Mouse (Mus musculus): ENCODE measurements around the gene Gm42906. TPM values are rescaled to one million over a fixed set of nuclear protein-coding genes. Genes with fewer than 3 reads are reported as not detected.
A peak's percentile ranks its signal among the peaks of the same experiment; 100 is the strongest.

Gene Gm42906
- polyA plus RNA-seq, 1 experiment from 2014 or later: not detected

- H3K27me3 ChIP-seq (ENCODE audit: control insufficient read depth, insufficient read depth, low read length): no peaks in the 10 kb centered on the region
- H3K9ac ChIP-seq (ENCODE audit: low read depth, low read length): no peak overlapping the region
- no peaks in the 10 kb centered on the region for H3K9me3 ChIP-seq (ENCODE audit: control insufficient read depth, low read length)
- no peaks in the 10 kb centered on the region for H3K4me1 ChIP-seq (replicated peaks; ENCODE audit: control insufficient read depth, insufficient read depth, low read length)
- H3K27ac ChIP-seq (ENCODE audit: low read depth, low read length): no peak overlapping the region
- no peak for ATAC-seq (ENCODE audit: low FRiP score)
- no peak overlapping the region for H3K4me3 ChIP-seq (ENCODE audit: low read depth, low read length)
- H3K4me2 ChIP-seq (replicated peaks; ENCODE audit: low read depth, low read length): no peak overlapping the region
- no peaks in the 10 kb centered on the region for H3K36me3 ChIP-seq (ENCODE audit: control insufficient read depth, insufficient read depth, low read length)
- WGBS: 80% methylated on average over 3 of the region's 3 CpGs
- no peak for DNase-seq (ENCODE audit: low spot score)
Measured at GRCm38 (mm10) chr5:151413617-151414016, 14.3 kb downstream of the Gm42906 start.

- 79% methylated on average over 11 of the region's 11 CpGs for WGBS
- Histone ChIP-seq H3K9ac (ENCODE audit: low read depth, low read length) (no peak overlapping the region), H3K36me3 (ENCODE audit: control insufficient read depth, insufficient read depth, low read length) (no peaks in the 10 kb centered on the region), H3K9me3 (ENCODE audit: control insufficient read depth, low read length) (no peaks in the 10 kb centered on the region), H3K27ac (ENCODE audit: low read depth, low read length) (no peak overlapping the region), H3K4me1 (replicated peaks; ENCODE audit: control insufficient read depth, insufficient read depth, low read length) (no peaks in the 10 kb centered on the region; the same call in 1 of the 2 replicates), H3K27me3 (ENCODE audit: control insufficient read depth, insufficient read depth, low read length) (no peaks in the 10 kb centered on the region), H3K4me2 (replicated peaks; ENCODE audit: low read depth, low read length) (no peak overlapping the region), H3K4me3 (ENCODE audit: low read depth, low read length) (no peak overlapping the region)
- ATAC-seq (ENCODE audit: low FRiP score) (no peak), DNase-seq (ENCODE audit: low spot score) (no peak)
Measured at GRCm38 (mm10) chr5:151412666-151413463, 15.1 kb downstream of the Gm42906 start.

GRCm38 (mm10) chr5:151410006-151410405, 18.0 kb downstream of the Gm42906 start:
- DNase-seq (ENCODE audit: low spot score): no peak
- H3K9me3 ChIP-seq (ENCODE audit: control insufficient read depth, low read length): no peaks in the 10 kb centered on the region
- H3K9ac ChIP-seq (ENCODE audit: low read depth, low read length): no peak overlapping the region
- H3K27ac ChIP-seq (ENCODE audit: low read depth, low read length): no peak overlapping the region
- H3K4me2 ChIP-seq (replicated peaks; ENCODE audit: low read depth, low read length): no peak overlapping the region
- H3K36me3 ChIP-seq (ENCODE audit: control insufficient read depth, insufficient read depth, low read length): no peaks in the 10 kb centered on the region
- H3K4me1 ChIP-seq (replicated peaks; ENCODE audit: control insufficient read depth, insufficient read depth, low read length): no peaks in the 10 kb centered on the region; the same call in 1 of the 2 replicates
- 73% methylated on average over 3 of the region's 3 CpGs for WGBS
- ATAC-seq (ENCODE audit: low FRiP score): no peak
- no peaks in the 10 kb centered on the region for H3K27me3 ChIP-seq (ENCODE audit: control insufficient read depth, insufficient read depth, low read length)
- H3K4me3 ChIP-seq (ENCODE audit: low read depth, low read length): no peak overlapping the region

GRCm38 (mm10) chr5:151409282-151409681, 18.7 kb downstream of the Gm42906 start:
- H3K27ac ChIP-seq (ENCODE audit: low read depth, low read length): no peak overlapping the region
- no peak overlapping the region for H3K9ac ChIP-seq (ENCODE audit: low read depth, low read length)
- 17% methylated on average over 1 of the region's 1 CpGs for WGBS
- DNase-seq (ENCODE audit: low spot score): no peak
- H3K27me3 ChIP-seq (ENCODE audit: control insufficient read depth, insufficient read depth, low read length): no peaks in the 10 kb centered on the region
- ATAC-seq (ENCODE audit: low FRiP score): peak; percentile 72
- no peaks in the 10 kb centered on the region for H3K9me3 ChIP-seq (ENCODE audit: control insufficient read depth, low read length)
- no peak overlapping the region for H3K4me3 ChIP-seq (ENCODE audit: low read depth, low read length)
- H3K36me3 ChIP-seq (ENCODE audit: control insufficient read depth, insufficient read depth, low read length): no peaks in the 10 kb centered on the region
- H3K4me2 ChIP-seq (replicated peaks; ENCODE audit: low read depth, low read length): no peak overlapping the region
- no peaks in the 10 kb centered on the region; the same call in 1 of the 2 replicates for H3K4me1 ChIP-seq (replicated peaks; ENCODE audit: control insufficient read depth, insufficient read depth, low read length)

- no peak overlapping the region for H3K27ac ChIP-seq (ENCODE audit: low read depth, low read length)
- no peak for DNase-seq (ENCODE audit: low spot score)
- 26% methylated on average over 7 of the region's 7 CpGs for WGBS
Measured at GRCm38 (mm10) chr5:151408124-151408900, 19.7 kb downstream of the Gm42906 start.

GRCm38 (mm10) chr5:151407493-151407892, 20.5 kb downstream of the Gm42906 start:
- H3K4me3 ChIP-seq (ENCODE audit: low read depth, low read length): no peak overlapping the region
- DNase-seq (ENCODE audit: low spot score): no peak
- no peak overlapping the region for H3K4me2 ChIP-seq (replicated peaks; ENCODE audit: low read depth, low read length)
- no peaks in the 10 kb centered on the region; the same call in 1 of the 2 replicates for H3K4me1 ChIP-seq (replicated peaks; ENCODE audit: control insufficient read depth, insufficient read depth, low read length)
- ATAC-seq (ENCODE audit: low FRiP score): no peak
- WGBS: 86% methylated on average over 3 of the region's 3 CpGs
- H3K36me3 ChIP-seq (ENCODE audit: control insufficient read depth, insufficient read depth, low read length): no peaks in the 10 kb centered on the region
- no peaks in the 10 kb centered on the region for H3K9me3 ChIP-seq (ENCODE audit: control insufficient read depth, low read length)
- no peaks in the 10 kb centered on the region for H3K27me3 ChIP-seq (ENCODE audit: control insufficient read depth, insufficient read depth, low read length)
- no peak overlapping the region for H3K27ac ChIP-seq (ENCODE audit: low read depth, low read length)
- no peak overlapping the region for H3K9ac ChIP-seq (ENCODE audit: low read depth, low read length)

More at GRCm38 (mm10) chr5:151408124-151408900, 19.7 kb downstream of the Gm42906 start:
- Histone ChIP-seq H3K27me3 (ENCODE audit: control insufficient read depth, insufficient read depth, low read length) (no peaks in the 10 kb centered on the region), H3K4me1 (replicated peaks; ENCODE audit: control insufficient read depth, insufficient read depth, low read length) (no peaks in the 10 kb centered on the region; the same call in 1 of the 2 replicates), H3K9me3 (ENCODE audit: control insufficient read depth, low read length) (no peaks in the 10 kb centered on the region), H3K36me3 (ENCODE audit: control insufficient read depth, insufficient read depth, low read length) (no peaks in the 10 kb centered on the region), H3K4me2 (replicated peaks; ENCODE audit: low read depth, low read length) (no peak overlapping the region), H3K9ac (ENCODE audit: low read depth, low read length) (no peak overlapping the region), H3K4me3 (ENCODE audit: low read depth, low read length) (no peak overlapping the region)
- ATAC-seq (ENCODE audit: low FRiP score): peak; percentile 54

- Histone ChIP-seq H3K4me2 (replicated peaks; ENCODE audit: low read depth, low read length) (no peak overlapping the region), H3K27me3 (ENCODE audit: control insufficient read depth, insufficient read depth, low read length) (no peaks in the 10 kb centered on the region), H3K9me3 (ENCODE audit: control insufficient read depth, low read length) (no peaks in the 10 kb centered on the region), H3K4me1 (replicated peaks; ENCODE audit: control insufficient read depth, insufficient read depth, low read length) (no peaks in the 10 kb centered on the region; the same call in 1 of the 2 replicates), H3K9ac (ENCODE audit: low read depth, low read length) (no peak overlapping the region), H3K36me3 (ENCODE audit: control insufficient read depth, insufficient read depth, low read length) (no peaks in the 10 kb centered on the region), H3K4me3 (ENCODE audit: low read depth, low read length) (no peak overlapping the region), H3K27ac (ENCODE audit: low read depth, low read length) (no peak overlapping the region)
- DNase-seq (ENCODE audit: low spot score) (no peak), ATAC-seq (ENCODE audit: low FRiP score) (no peak)
- WGBS: 87% methylated on average over 5 of the region's 5 CpGs
Measured at GRCm38 (mm10) chr5:151406276-151406675, 21.7 kb downstream of the Gm42906 start.

- Histone ChIP-seq H3K27ac (ENCODE audit: low read depth, low read length) (no peak overlapping the region), H3K9me3 (ENCODE audit: control insufficient read depth, low read length) (no peaks in the 10 kb centered on the region), H3K27me3 (ENCODE audit: control insufficient read depth, insufficient read depth, low read length) (no peaks in the 10 kb centered on the region), H3K9ac (ENCODE audit: low read depth, low read length) (no peak overlapping the region), H3K4me1 (replicated peaks; ENCODE audit: control insufficient read depth, insufficient read depth, low read length) (no peaks in the 10 kb centered on the region; the same call in 1 of the 2 replicates), H3K4me3 (ENCODE audit: low read depth, low read length) (no peak overlapping the region), H3K36me3 (ENCODE audit: control insufficient read depth, insufficient read depth, low read length) (no peaks in the 10 kb centered on the region), H3K4me2 (replicated peaks; ENCODE audit: low read depth, low read length) (no peak overlapping the region)
- ATAC-seq (ENCODE audit: low FRiP score) (0 out of 2 replicates have a peak, but pooled peaks have one; percentile 20), DNase-seq (ENCODE audit: low spot score) (no peak)
- WGBS: 69% methylated on average over 8 of the region's 8 CpGs
Measured at GRCm38 (mm10) chr5:151405314-151405903, 22.6 kb downstream of the Gm42906 start.

Measured in hindbrain, embryonic 11.5 days (tissue).